8 mouse cellular contexts compared by ENCODE assay signal in the genomic region with DNA sequence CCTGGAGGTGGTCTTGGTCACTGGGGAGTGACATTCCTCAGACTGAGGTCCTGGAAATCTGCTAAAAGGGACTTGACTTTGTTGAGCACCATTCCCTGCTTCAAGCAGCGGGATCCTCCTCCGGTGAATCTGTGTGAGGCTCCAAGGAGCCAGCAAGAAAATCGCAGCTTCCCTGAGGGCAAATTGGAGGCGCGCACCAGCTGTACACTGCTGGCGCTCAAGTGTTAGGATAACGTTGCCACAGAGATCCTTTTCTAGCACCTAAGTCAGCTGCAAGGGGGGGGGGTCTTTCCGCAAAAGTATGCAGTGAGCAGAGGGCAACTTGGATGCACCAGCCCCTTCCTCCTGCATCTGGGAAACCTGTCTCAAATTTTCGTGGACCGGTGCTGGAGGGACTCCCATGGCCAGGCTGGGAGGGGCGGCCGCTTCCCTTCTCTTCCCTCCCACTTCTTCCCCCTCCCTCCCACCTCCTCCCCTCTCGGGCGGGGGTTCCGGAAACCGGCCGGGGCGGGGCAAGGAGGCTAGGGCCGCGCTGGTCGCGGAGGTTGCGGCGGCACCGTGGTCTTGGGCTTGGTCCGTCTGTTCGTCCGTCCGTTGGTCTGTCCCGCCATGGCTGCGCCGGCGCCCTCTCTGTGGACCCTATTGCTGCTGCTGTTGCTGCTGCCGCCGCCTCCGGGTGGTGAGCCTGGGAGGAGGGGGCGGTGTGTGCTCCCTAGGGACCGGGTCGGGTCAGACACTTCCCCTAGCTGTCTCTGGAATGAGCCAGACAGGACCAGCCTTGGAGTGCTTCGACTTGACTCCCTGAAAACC. TPM values are rescaled to one million over a fixed set of nuclear protein-coding genes. Genes with fewer than 3 reads are reported as not detected.
DNase-seq lines count a peak whose midpoint lies in the region; ATAC-seq and TF ChIP-seq lines count a peak whose summit lies in the region.

A gene (plus strand): TSS at position 480 of the 810 bp plus-strand sequence.

- under 1% methylated on average over 40 of the region's 40 CpGs for WGBS in heart, postnatal 0 days
- under 1% methylated on average over 40 of the region's 40 CpGs for WGBS in lung, embryonic 14.5 days
- under 1% methylated on average over 35 of the region's 40 CpGs for WGBS in neural tube, embryonic 15.5 days

- no peaks in the 10 kb centered on the region for H3K27me3 ChIP-seq in heart, postnatal 0 days (ENCODE audit: control insufficient read depth, insufficient read depth, low read length)
- no peaks in the 10 kb centered on the region for H3K27me3 ChIP-seq in lung, embryonic 14.5 days (ENCODE audit: insufficient read depth, low read length)
- no peaks in the 10 kb centered on the region for H3K27me3 ChIP-seq in neural tube, embryonic 15.5 days (replicated peaks)

- peak within 1 kb of the TSS; percentile 73 for H3K4me3 ChIP-seq in heart, postnatal 0 days (ENCODE audit: low read depth, low read length)
- peak within 1 kb of the TSS; percentile 67 for H3K4me3 ChIP-seq in lung, embryonic 14.5 days (ENCODE audit: low read depth, low read length)
- peak within 1 kb of the TSS; percentile 59 for H3K4me3 ChIP-seq in neural tube, embryonic 15.5 days (replicated peaks)

- peak; percentile 53; the same call in 1 of the 2 replicates for TF ChIP-seq EP300 in heart, postnatal 0 days (IDR thresholded peaks at IDR 0.05; ENCODE audit: low read depth)

- H3K9me3 ChIP-seq in heart, postnatal 0 days (replicated peaks; ENCODE audit: control insufficient read depth, low read length), result no peaks in the 10 kb centered on the region
- H3K9me3 ChIP-seq in lung, embryonic 14.5 days (ENCODE audit: low read depth, low read length), result no peaks in the 10 kb centered on the region
- no peaks in the 10 kb centered on the region for H3K9me3 ChIP-seq in neural tube, embryonic 15.5 days (replicated peaks)

- DNase-seq in CD8-positive naive resting alpha-beta T cell, adult 2 months (ENCODE audit: low read depth in 2 of 2, low spot score in 2 of 2), result peak; percentile 17 to 53
- peak; percentile 92 for DNase-seq in adrenal gland, adult 2 months
- DNase-seq in heart, postnatal 0 days (ENCODE audit: low spot score), result peak; percentile 71
- DNase-seq in kidney, postnatal 25 days, result peak; percentile 87 to 92
- peak; percentile 85 for DNase-seq in lung, embryonic 14.5 days
- DNase-seq in urinary bladder, postnatal 4 days (ENCODE audit: low spot score in 2 of 2), result peak; percentile 75 to 85

- TF ChIP-seq CTCF in heart, postnatal 0 days (IDR thresholded peaks at IDR 0.05; ENCODE audit: low read depth), result no peak
- TF ChIP-seq CTCF in lung, embryonic 14.5 days (IDR thresholded peaks at IDR 0.05; ENCODE audit: low read depth), result no peak

- H3K36me3 ChIP-seq in heart, postnatal 0 days (replicated peaks; ENCODE audit: control insufficient read depth, insufficient read depth, low read length), result no peaks in the 10 kb centered on the region
- no peaks in the 10 kb centered on the region for H3K36me3 ChIP-seq in lung, embryonic 14.5 days (ENCODE audit: insufficient read depth)
- no peaks in the 10 kb centered on the region for H3K36me3 ChIP-seq in neural tube, embryonic 15.5 days

- no peak for ATAC-seq in erythroid progenitor cell, adult 5-6 weeks (replicated peaks; ENCODE audit: low FRiP score, poor library complexity, severe bottlenecking)
- ATAC-seq in heart, postnatal 0 days (ENCODE audit: insufficient read depth, low read depth), result peak; percentile 85
- ATAC-seq in lung, embryonic 14.5 days (ENCODE audit: insufficient read depth), result peak; percentile 93
- ATAC-seq in neural tube, embryonic 15.5 days (ENCODE audit: low FRiP score), result peak; percentile 80

- H3K9ac ChIP-seq in heart, postnatal 0 days (replicated peaks; ENCODE audit: low read depth, low read length), result peak within 1 kb of the TSS; percentile 74
- peak within 1 kb of the TSS; percentile 82 for H3K9ac ChIP-seq in lung, embryonic 14.5 days
- H3K9ac ChIP-seq in neural tube, embryonic 15.5 days (replicated peaks), result peak within 1 kb of the TSS; percentile 61

- H3K4me2 ChIP-seq in heart, postnatal 0 days (ENCODE audit: low read depth, low read length), result peak within 1 kb of the TSS; percentile 78
- H3K4me2 ChIP-seq in lung, embryonic 14.5 days, result peak within 1 kb of the TSS; percentile 85
- H3K4me2 ChIP-seq in neural tube, embryonic 15.5 days, result peak within 1 kb of the TSS; percentile 93

- H3K27ac ChIP-seq in heart, postnatal 0 days (ENCODE audit: low read depth), result peak within 1 kb of the TSS; percentile 92
- peak within 1 kb of the TSS; percentile 73 for H3K27ac ChIP-seq in lung, embryonic 14.5 days (ENCODE audit: low read depth)
- peak within 1 kb of the TSS; percentile 43; the same call in 1 of the 2 replicates for H3K27ac ChIP-seq in neural tube, embryonic 15.5 days (replicated peaks)

- peaks cover 24% of the 10 kb centered on the region for H3K4me1 ChIP-seq in heart, postnatal 0 days (ENCODE audit: control insufficient read depth, insufficient read depth)
- peaks cover 9% of the 10 kb centered on the region; the same call in 1 of the 2 replicates for H3K4me1 ChIP-seq in lung, embryonic 14.5 days (ENCODE audit: insufficient read depth)
- H3K4me1 ChIP-seq in neural tube, embryonic 15.5 days, result peaks cover 24% of the 10 kb centered on the region

RNA-seq across cellular contexts. Expression of the gene that starts here (rescaled TPM):
- total RNA-seq in adrenal gland, adult 2 months (2021), result 100 to 1,000 TPM; 143 to 167 TPM
- polyA plus RNA-seq in adrenal gland, adult 2 months (2012; rRNA removed), result 586 and 732 TPM in 2 replicates
- 13.8 and 40.4 TPM in 2 replicates for total RNA-seq in erythroid progenitor cell, adult 5-6 weeks (2015; ENCODE audit: low replicate concordance)
- total RNA-seq in erythroid progenitor cell, adult 5-6 weeks (2017; ENCODE audit: low replicate concordance), result 44.5 and 87.6 TPM in 2 replicates
- 76.9 and 102 TPM in 2 replicates for total RNA-seq in heart, postnatal 0 days (2014; rRNA removed; ENCODE audit: low replicate concordance)
- 49.0 and 51.8 TPM in 2 replicates for polyA plus RNA-seq in heart, postnatal 0 days (2015; fragmentation: Nextera tagmentation; extraction: Ambion mirVana)
- polyA plus RNA-seq in lung, embryonic 14.5 days (2014; fragmentation: Nextera tagmentation; extraction: Ambion mirVana), result 56.6 and 61.0 TPM in 2 replicates
- 78.4 and 93.0 TPM in 2 replicates for polyA plus RNA-seq in neural tube, embryonic 15.5 days (2015; fragmentation: Nextera tagmentation; extraction: Ambion mirVana)

Comparison
In these comparisons a context has a peak if more than half of its experiments do, and no peak if none do; other contexts are left out.
1. DNase-seq: peak in every context shown above with its lines; median percentile 92 in adrenal gland, adult 2 months; 90 in kidney, postnatal 25 days; 85 in lung, embryonic 14.5 days; 80 in urinary bladder, postnatal 4 days; 71 in heart, postnatal 0 days; 35 in CD8-positive naive resting alpha-beta T cell, adult 2 months.